Mouse (Mus musculus) liver, postnatal 0 days (tissue): ENCODE data around the gene Tor1b. TPM values are rescaled to one million over a fixed set of nuclear protein-coding genes. Genes with fewer than 3 reads are reported as not detected.
A peak's percentile ranks its signal among the peaks of the same experiment; 100 is the strongest.

ENCODE experiments used
- ATAC-seq: fragments of 200-750 bp; cut with Nextera tagmentation; 2 replicates; pipeline ENCODE4 v1.8.0; 2017; ENCODE audit warnings: mild to moderate bottlenecking, moderate library complexity
- DNase-seq: peaks from one replicate; pipeline ENCODE4 v3.0.0-alpha.2; 2016
- H3K27ac ChIP-seq: fragments of 300-500 bp; sonication (generic); 2 replicates; pipeline ENCODE4 v1.5.1; 2014; ENCODE audit warnings: antibody characterized with exemption, moderate library complexity, mild to moderate bottlenecking, low read depth
- H3K27me3 ChIP-seq: fragments of 300-500 bp; sonication (generic); 2 replicates; pipeline ENCODE4 v1.6.1; 2014; ENCODE audit warnings: low read length, control low read depth, mixed read lengths; ENCODE audit not compliant: insufficient read depth
- H3K36me3 ChIP-seq: fragments of 300-500 bp; sonication (generic); replicated peaks from 2 replicates; pipeline ENCODE4 v1.6.1; 2014; ENCODE audit warnings: mild to moderate bottlenecking, control low read depth, low read length, moderate library complexity, mixed read lengths; ENCODE audit not compliant: insufficient read depth
- H3K4me1 ChIP-seq: fragments of 300-500 bp; sonication (generic); 2 replicates; pipeline ENCODE4 v1.6.1; 2014; ENCODE audit warnings: antibody characterized with exemption, mild to moderate bottlenecking, control low read depth; ENCODE audit not compliant: insufficient read depth
- H3K4me2 ChIP-seq: fragments of 300-500 bp; sonication (generic); 2 replicates; pipeline ENCODE4 v1.6.1; 2014; ENCODE audit warnings: low read depth, mild to moderate bottlenecking, low read length, moderate library complexity, mixed read lengths
- H3K4me3 ChIP-seq: fragments of 300-500 bp; sonication (generic); 2 replicates; pipeline ENCODE4 v1.5.1; 2014; ENCODE audit warnings: low read depth, low read length
- H3K9ac ChIP-seq: fragments of 300-500 bp; sonication (generic); replicated peaks from 2 replicates; pipeline ENCODE4 v1.6.1; 2014; ENCODE audit warnings: mild to moderate bottlenecking, moderate library complexity
- H3K9me3 ChIP-seq: fragments of 300-500 bp; sonication (generic); 2 replicates; pipeline ENCODE4 v1.6.1; 2016; ENCODE audit warnings: mild to moderate bottlenecking, control low read depth, low read length, mixed read lengths
- CTCF ChIP-seq: sonication (generic); IDR thresholded peaks from 2 replicates; pipeline ENCODE4 v1.5.1; 2016; ENCODE audit warnings: antibody characterized with exemption, low read depth
- EP300 ChIP-seq: IDR thresholded peaks from 2 replicates; pipeline ENCODE4 v1.6.1; 2016; ENCODE audit warnings: antibody characterized with exemption, low read depth, mild to moderate bottlenecking
- WGBS: fragments of 180-500 bp; shearing (Covaris S2); extraction: QIAGEN DNeasy Blood & Tissue Kit; methylation state at CpG from one replicate; pipeline ENCODE4 v1.1.7; 2014; ENCODE audit not compliant: insufficient replicate concordance; 5-methylcytosine and 5-hydroxymethylcytosine counted together
- polyA plus RNA-seq: library from polyadenylated mRNA; unstranded; fragments of >200 nt; fragmentation: Nextera tagmentation; extraction: Ambion mirVana; gene quantifications from 2 replicates; pipeline ENCODE4 v1.2.1, GENCODE M21; 2015

The Tor1b gene
- polyA plus RNA-seq, 1 experiment from 2014 or later, result 29.2 TPM

DNA sequence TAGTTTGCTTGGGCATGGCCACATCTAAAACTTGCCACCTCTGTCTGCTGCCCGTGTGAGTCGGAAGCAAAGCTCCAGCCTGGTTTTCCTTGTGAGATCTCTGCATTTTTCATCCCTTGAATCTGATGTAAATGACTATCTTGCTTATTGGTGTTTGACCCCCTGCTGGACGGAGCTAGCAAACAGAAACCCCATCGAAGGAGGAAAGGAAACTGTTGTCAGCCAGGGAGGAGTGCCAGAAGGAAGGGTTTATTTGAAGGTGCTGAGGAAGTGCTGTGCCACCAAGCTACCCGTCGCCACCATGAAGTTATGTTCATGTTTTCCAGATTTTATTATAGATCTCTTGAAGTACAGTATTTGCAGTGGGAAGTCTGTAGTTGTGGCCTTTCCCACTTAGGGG lies 2.0 kb downstream of the Tor1b start:
- H3K4me2 ChIP-seq, result peak overlapping the region; percentile 83
- no peak for ATAC-seq
- TF ChIP-seq CTCF (peak; percentile 33; the same call in 1 of the 2 replicates), EP300 (no peak)
- peak; percentile 17 for DNase-seq
- 44% methylated on average over 6 of the region's 6 CpGs for WGBS
- H3K27ac ChIP-seq, result 0 out of 2 replicates have a peak overlapping the region, but pooled peaks have one; percentile 24
- H3K4me3 ChIP-seq, result peak overlapping the region; percentile 78
- H3K36me3 ChIP-seq, result peaks cover 49% of the 10 kb centered on the region
- no peaks in the 10 kb centered on the region for H3K27me3 ChIP-seq
- H3K9ac ChIP-seq, result peak overlapping the region; percentile 83
- no peaks in the 10 kb centered on the region for H3K9me3 ChIP-seq
- H3K4me1 ChIP-seq, result peaks cover 45% of the 10 kb centered on the region

- Histone ChIP-seq H3K4me3 (no peak overlapping the region), H3K9me3 (no peaks in the 10 kb centered on the region), H3K4me1 (peaks cover 39% of the 10 kb centered on the region), H3K27ac (peak overlapping the region; percentile 92; the same call in 1 of the 2 replicates), H3K36me3 (peaks cover 74% of the 10 kb centered on the region), H3K27me3 (no peaks in the 10 kb centered on the region), H3K9ac (no peak overlapping the region), H3K4me2 (no peak overlapping the region)
- peak; percentile 3; the same call in 1 of the 2 replicates for ATAC-seq
- peak; percentile 13 for DNase-seq
- TF ChIP-seq CTCF (no peak), EP300 (no peak)
- 76% methylated on average over 4 of the region's 4 CpGs for WGBS
Measured at GRCm38 (mm10) chr2:30957511-30957910, 4.8 kb downstream of the Tor1b start.

DNA sequence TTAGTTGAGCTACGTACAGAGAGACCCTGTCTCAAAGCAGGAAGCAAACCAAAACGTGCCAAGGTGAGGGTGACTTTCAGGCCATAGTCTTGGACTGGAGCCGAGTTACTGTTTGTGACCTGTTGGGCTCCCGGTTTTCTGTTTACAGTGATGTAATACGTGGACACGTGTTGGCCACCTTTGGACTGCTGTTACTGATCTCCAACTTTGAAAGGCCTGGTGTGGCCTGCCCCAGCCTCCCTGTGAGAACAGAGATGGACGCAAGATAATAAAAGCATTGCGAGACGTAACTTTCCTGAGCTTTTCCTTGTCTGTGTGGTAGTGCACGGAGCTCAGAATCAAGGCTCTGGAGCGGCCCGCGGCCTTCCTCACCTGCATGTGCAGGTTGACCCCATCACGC lies 6.0 kb downstream of the Tor1b start:
- no peak overlapping the region for H3K4me3 ChIP-seq
- H3K36me3 ChIP-seq, result peaks cover 85% of the 10 kb centered on the region
- peak overlapping the region; percentile 92 for H3K27ac ChIP-seq
- no peak overlapping the region for H3K4me2 ChIP-seq
- no peaks in the 10 kb centered on the region for H3K9me3 ChIP-seq
- 64% methylated on average over 14 of the region's 14 CpGs for WGBS
- DNase-seq (peak; percentile 78), ATAC-seq (peak; percentile 89)
- H3K9ac ChIP-seq, result 0 out of 2 replicates have a peak overlapping the region, but pooled peaks have one; percentile 11
- no peaks in the 10 kb centered on the region for H3K27me3 ChIP-seq
- H3K4me1 ChIP-seq, result peaks cover 35% of the 10 kb centered on the region
- no peak for TF ChIP-seq CTCF
- TF ChIP-seq EP300, result peak; percentile 85

- H3K36me3 ChIP-seq, result peaks cover 96% of the 10 kb centered on the region
- no peaks in the 10 kb centered on the region for H3K27me3 ChIP-seq
- no peak overlapping the region for H3K4me3 ChIP-seq
- DNase-seq (peak; percentile 13), ATAC-seq (no peak)
- peak overlapping the region; percentile 51 for H3K9ac ChIP-seq
- no peak overlapping the region for H3K4me2 ChIP-seq
- WGBS, result 68% methylated on average over 5 of the region's 5 CpGs
- no peak for TF ChIP-seq CTCF
- no peak for TF ChIP-seq EP300
- H3K9me3 ChIP-seq, result no peaks in the 10 kb centered on the region
- H3K4me1 ChIP-seq, result peaks cover 31% of the 10 kb centered on the region
- H3K27ac ChIP-seq, result peak overlapping the region; percentile 92
Measured at GRCm38 (mm10) chr2:30959856-30960255, 7.1 kb downstream of the Tor1b start.

DNA sequence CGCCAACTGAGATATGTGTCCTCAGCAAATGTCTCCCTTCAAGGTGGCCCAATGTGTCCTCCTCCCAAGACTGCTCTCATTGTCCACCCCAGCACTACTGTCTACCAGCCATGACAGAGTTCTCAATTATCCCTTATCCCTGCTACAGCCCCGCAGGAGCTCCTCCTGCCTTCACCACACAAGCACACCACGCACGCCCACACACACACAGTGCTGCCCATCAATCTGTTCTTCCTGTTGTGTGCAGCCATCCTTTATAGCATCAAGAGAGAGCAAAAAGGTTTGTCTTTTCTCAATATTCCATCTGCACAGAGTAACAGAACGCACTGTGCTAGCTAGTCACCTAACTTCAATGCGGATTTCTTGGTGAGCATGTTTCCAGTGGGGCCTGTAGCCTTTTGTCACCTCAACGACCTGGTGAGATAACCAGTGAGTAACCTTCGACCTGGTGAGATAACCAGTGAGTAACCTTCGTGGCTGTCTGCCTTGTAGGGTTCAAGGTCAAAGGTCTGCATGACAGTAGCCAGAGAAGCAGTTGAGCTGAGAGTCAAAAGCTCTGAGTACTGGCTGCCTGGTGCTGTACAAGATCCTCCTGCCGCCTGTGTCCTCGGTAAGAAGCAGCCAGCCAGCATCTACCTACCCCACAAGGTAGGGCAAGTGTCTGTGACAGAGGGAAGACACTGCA lies 10.0 kb downstream of the Tor1b start:
- TF ChIP-seq CTCF (no peak), EP300 (peak; percentile 35; the same call in 1 of the 2 replicates)
- Histone ChIP-seq H3K9me3 (no peaks in the 10 kb centered on the region), H3K4me3 (no peak overlapping the region), H3K27ac (peak overlapping the region; percentile 79), H3K9ac (no peak overlapping the region), H3K4me2 (no peak overlapping the region), H3K36me3 (peaks cover 73% of the 10 kb centered on the region), H3K4me1 (peaks cover 27% of the 10 kb centered on the region), H3K27me3 (no peaks in the 10 kb centered on the region)
- ATAC-seq, result peak; percentile 24
- WGBS, result 77% methylated on average over 11 of the region's 11 CpGs
- peak; percentile 37 for DNase-seq

- 72% methylated on average over 8 of the region's 8 CpGs for WGBS
- Histone ChIP-seq H3K4me2 (peak overlapping the region; percentile 81), H3K9me3 (no peaks in the 10 kb centered on the region), H3K9ac (no peak overlapping the region), H3K36me3 (peaks cover 46% of the 10 kb centered on the region), H3K4me1 (peaks cover 24% of the 10 kb centered on the region), H3K4me3 (no peak overlapping the region), H3K27ac (peak overlapping the region; percentile 98), H3K27me3 (no peaks in the 10 kb centered on the region)
- TF ChIP-seq EP300, result no peak
- ATAC-seq, result no peak
- no peak for DNase-seq
Measured at GRCm38 (mm10) chr2:30965627-30966026, 12.9 kb downstream of the Tor1b start.
